Mouse (Mus musculus) heart, embryonic 14.5 days (tissue): ENCODE measurements around the gene Tmem196. TPM values are rescaled to one million over a fixed set of nuclear protein-coding genes. Genes with fewer than 3 reads are reported as not detected.
"Not testable (repeated sequence)": the region's sequence is repeated elsewhere in the genome, so short reads cannot be mapped to it uniquely, and the experiment has no call there.

Source experiments
- ATAC-seq: fragments of 200-750 bp; cut with Nextera tagmentation; 2 replicates; pipeline ENCODE4 v1.8.0; 2017; ENCODE audit warnings: low read depth, moderate TSS enrichment; ENCODE audit not compliant: insufficient number of reproducible peaks, insufficient read depth, low FRiP score
- H3K27ac ChIP-seq, 2 experiments: fragments of 200-500 bp in 1 of 2; fragments of 300-500 bp in 1 of 2; sonication (generic) in 1 of 2; replicated peaks in 1 of 2; 2 replicates each; pipeline ENCODE4 v1.5.1; 2012 to 2014; ENCODE audit warnings: low read depth in 2 of 2, low read length in 2 of 2, control low read depth in 1 of 2, mild to moderate bottlenecking in 1 of 2, mixed read lengths in 1 of 2; ENCODE audit not compliant: control insufficient read depth in 1 of 2, insufficient read depth in 1 of 2
- H3K27me3 ChIP-seq: fragments of 300-500 bp; sonication (generic); 2 replicates; pipeline ENCODE4 v1.6.1; 2014; ENCODE audit warnings: mild to moderate bottlenecking, low read length, control low read depth; ENCODE audit not compliant: control insufficient read depth, insufficient read depth
- H3K36me3 ChIP-seq: fragments of 300-500 bp; sonication (generic); 2 replicates; pipeline ENCODE4 v1.6.1; 2014; ENCODE audit warnings: mild to moderate bottlenecking, control low read depth, low read length, mixed read lengths; ENCODE audit not compliant: control insufficient read depth, insufficient read depth
- H3K4me1 ChIP-seq, 2 experiments: fragments of 200-500 bp in 1 of 2; fragments of 300-500 bp in 1 of 2; sonication (generic) in 1 of 2; 2 replicates each; pipeline ENCODE4 v1.6.1; 2012 to 2014; ENCODE audit warnings: low read length in 2 of 2, control low read depth in 1 of 2, mixed read lengths in 1 of 2; ENCODE audit not compliant: control insufficient read depth in 2 of 2, insufficient read depth in 2 of 2
- H3K4me2 ChIP-seq: fragments of 300-500 bp; sonication (generic); 2 replicates; pipeline ENCODE4 v1.6.1; 2014; ENCODE audit warnings: mild to moderate bottlenecking, low read length
- H3K4me3 ChIP-seq, 2 experiments: fragments of 200-500 bp in 1 of 2; fragments of 300-500 bp in 1 of 2; sonication (generic) in 1 of 2; 2 replicates each; pipeline ENCODE4 v1.5.1; 2012 to 2014; ENCODE audit warnings: low read length in 2 of 2, mild to moderate bottlenecking in 2 of 2, control low read depth in 1 of 2, low read depth in 1 of 2, moderate library complexity in 1 of 2; ENCODE audit not compliant: control insufficient read depth in 1 of 2, insufficient read depth in 1 of 2
- H3K9ac ChIP-seq: fragments of 300-500 bp; sonication (generic); 2 replicates; pipeline ENCODE4 v1.6.1; 2014; ENCODE audit warnings: mild to moderate bottlenecking, low read length
- H3K9me3 ChIP-seq: fragments of 300-500 bp; sonication (generic); 2 replicates; pipeline ENCODE4 v1.6.1; 2016; ENCODE audit warnings: low read length, control low read depth; ENCODE audit not compliant: control insufficient read depth
- WGBS: fragments of 180-500 bp; shearing (Covaris S2); extraction: QIAGEN DNeasy Blood & Tissue Kit; methylation state at CpG from one replicate; pipeline ENCODE4 v1.1.7; 2014; 5-methylcytosine and 5-hydroxymethylcytosine counted together
- polyA plus RNA-seq: library from polyadenylated mRNA; unstranded; fragments of >200 nt; fragmentation: Nextera tagmentation; extraction: Ambion mirVana; gene quantifications from 2 replicates; pipeline ENCODE4 v1.2.1, GENCODE M21; 2014

The Tmem196 gene
- polyA plus RNA-seq, 1 experiment from 2014 or later: 2.3 TPM

GRCm38 (mm10) chr12:120004280-120004679 lies 58.7 kb downstream of the Tmem196 start:
- ATAC-seq: no peak
- no peaks in the 10 kb centered on the region for H3K36me3 ChIP-seq
- H3K9me3 ChIP-seq: no peaks in the 10 kb centered on the region
- no peak overlapping the region for H3K27ac ChIP-seq
- H3K27me3 ChIP-seq: no peaks in the 10 kb centered on the region
- no peak overlapping the region for H3K9ac ChIP-seq
- no peak overlapping the region for H3K4me2 ChIP-seq
- H3K4me3 ChIP-seq: no peak overlapping the region
- no peaks in the 10 kb centered on the region for H3K4me1 ChIP-seq

GRCm38 (mm10) chr12:120014768-120015167 lies 69.1 kb downstream of the Tmem196 start:
- Histone ChIP-seq H3K36me3 (no peaks in the 10 kb centered on the region), H3K27ac (no peak overlapping the region), H3K4me3 (no peak overlapping the region), H3K9ac (no peak overlapping the region), H3K4me2 (no peak overlapping the region), H3K9me3 (no peaks in the 10 kb centered on the region), H3K4me1 (no peaks in the 10 kb centered on the region), H3K27me3 (no peaks in the 10 kb centered on the region)
- WGBS: 71% methylated on average over 4 of the region's 4 CpGs
- no peak for ATAC-seq

- WGBS: 73% methylated on average over 1 of the region's 1 CpGs
Observed at GRCm38 (mm10) chr12:120015201-120015600, 69.6 kb downstream of the Tmem196 start.

GRCm38 (mm10) chr12:120028089-120028959 lies 82.7 kb downstream of the Tmem196 start:
- not testable (repeated sequence) for H3K9ac ChIP-seq, H3K4me2 ChIP-seq, H3K9me3 ChIP-seq, H3K27ac ChIP-seq, H3K36me3 ChIP-seq, H3K27me3 ChIP-seq, H3K4me1 ChIP-seq, H3K4me3 ChIP-seq, ATAC-seq
- 84% methylated on average over 15 of the region's 15 CpGs for WGBS

More at GRCm38 (mm10) chr12:120015201-120015600, 69.6 kb downstream of the Tmem196 start:
- no peak for ATAC-seq
- Histone ChIP-seq H3K4me1 (no peaks in the 10 kb centered on the region), H3K36me3 (no peaks in the 10 kb centered on the region), H3K9ac (no peak overlapping the region), H3K9me3 (no peaks in the 10 kb centered on the region), H3K27me3 (no peaks in the 10 kb centered on the region), H3K4me3 (no peak overlapping the region), H3K4me2 (no peak overlapping the region), H3K27ac (no peak overlapping the region)
